Mouse (Mus musculus) stomach, embryonic 14.5 days (tissue): ENCODE measurements at regions not wholly inside any gene's neighbourhood (a gene's known extent, or its start where the extent isn't known, plus 50 kb on each side); places are given as distances from the start of the nearest gene placed in this dataset.

Experiments
- ATAC-seq: fragments of 200-750 bp; cut with Nextera tagmentation; 2 replicates; pipeline ENCODE4 v1.8.0; 2017; ENCODE audit warnings: low read depth, moderate TSS enrichment; ENCODE audit not compliant: insufficient number of reproducible peaks, insufficient read depth, low FRiP score
- H3K27ac ChIP-seq: fragments of 300-500 bp; sonication (generic); 2 replicates; pipeline ENCODE4 v1.5.1; 2014; ENCODE audit warnings: mild to moderate bottlenecking, low read length, moderate library complexity, mixed read lengths
- H3K27me3 ChIP-seq: fragments of 300-500 bp; sonication (generic); 2 replicates; pipeline ENCODE4 v1.6.1; 2014; ENCODE audit warnings: low read length, control low read depth, mixed read lengths; ENCODE audit not compliant: control insufficient read depth, insufficient read depth
- H3K36me3 ChIP-seq: fragments of 300-500 bp; sonication (generic); 2 replicates; pipeline ENCODE4 v1.6.1; 2014; ENCODE audit warnings: mild to moderate bottlenecking, control low read depth, low read length, moderate library complexity, mixed read lengths; ENCODE audit not compliant: control insufficient read depth, insufficient read depth
- H3K4me1 ChIP-seq: fragments of 300-500 bp; sonication (generic); 2 replicates; pipeline ENCODE4 v1.6.1; 2014; ENCODE audit warnings: low read length, control low read depth, mixed read lengths; ENCODE audit not compliant: control insufficient read depth, insufficient read depth
- H3K4me2 ChIP-seq: fragments of 300-500 bp; sonication (generic); replicated peaks from 2 replicates; pipeline ENCODE4 v1.6.1; 2014; ENCODE audit warnings: low read depth, low read length, control low read depth
- H3K4me3 ChIP-seq: fragments of 300-500 bp; sonication (generic); 2 replicates; pipeline ENCODE4 v1.5.1; 2014; ENCODE audit warnings: low read depth, low read length, control low read depth
- H3K9ac ChIP-seq: fragments of 300-500 bp; sonication (generic); replicated peaks from 2 replicates; pipeline ENCODE4 v1.6.1; 2014; ENCODE audit warnings: low read depth, mild to moderate bottlenecking, control low read depth, low read length, moderate library complexity, mixed read lengths
- H3K9me3 ChIP-seq: fragments of 300-500 bp; sonication (generic); 2 replicates; pipeline ENCODE4 v1.6.1; 2016; ENCODE audit warnings: low read depth, low read length, control low read depth; ENCODE audit not compliant: control insufficient read depth
- WGBS: fragments of 180-500 bp; shearing (Covaris S2); extraction: QIAGEN DNeasy Blood & Tissue Kit; methylation state at CpG from one replicate; pipeline ENCODE4 v1.1.7; 2014; 5-methylcytosine and 5-hydroxymethylcytosine counted together

- H3K9me3 ChIP-seq, result no peaks in the 10 kb centered on the region
- H3K27ac ChIP-seq, result no peak overlapping the region
- 66% methylated on average over 5 of the region's 5 CpGs for WGBS
- H3K27me3 ChIP-seq, result no peaks in the 10 kb centered on the region
- H3K4me1 ChIP-seq, result peaks cover 28% of the 10 kb centered on the region
- no peak overlapping the region for H3K9ac ChIP-seq
- H3K36me3 ChIP-seq, result no peaks in the 10 kb centered on the region
- no peak overlapping the region for H3K4me2 ChIP-seq
- H3K4me3 ChIP-seq, result no peak overlapping the region
- no peak for ATAC-seq
Measured at GRCm38 (mm10) chr3:101714810-101715209, 110.3 kb upstream of the Atp1a1 start.

DNA sequence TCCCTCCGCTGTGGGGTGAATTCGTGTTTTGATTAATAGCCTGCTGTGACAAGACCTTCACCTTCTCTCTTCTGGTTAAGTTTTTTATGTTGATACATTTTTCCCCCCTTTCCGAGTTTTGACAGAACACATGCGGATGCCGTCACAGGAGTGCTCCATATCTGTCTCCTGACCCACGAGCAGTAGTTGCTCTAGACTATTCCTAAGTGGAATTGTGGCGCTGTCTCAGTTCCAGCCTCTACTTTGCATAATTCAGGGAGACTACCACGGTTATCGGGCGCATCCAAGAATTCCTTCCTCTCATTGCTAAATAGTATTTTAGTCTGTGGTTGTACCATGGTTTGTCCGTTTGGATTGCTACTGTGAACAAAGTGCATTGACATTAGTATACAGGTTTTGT, 109.2 kb upstream of the Atp1a1 start:
- no peak for ATAC-seq
- 0 out of 2 replicates have a peak overlapping the region, but pooled peaks have one; percentile 22 for H3K4me2 ChIP-seq
- H3K4me3 ChIP-seq, result no peak overlapping the region
- peak overlapping the region; percentile 60 for H3K27ac ChIP-seq
- WGBS, result 43% methylated on average over 11 of the region's 11 CpGs
- no peak overlapping the region for H3K9ac ChIP-seq
- H3K4me1 ChIP-seq, result peaks cover 28% of the 10 kb centered on the region
- H3K36me3 ChIP-seq, result no peaks in the 10 kb centered on the region
- H3K27me3 ChIP-seq, result no peaks in the 10 kb centered on the region
- H3K9me3 ChIP-seq, result no peaks in the 10 kb centered on the region

DNA sequence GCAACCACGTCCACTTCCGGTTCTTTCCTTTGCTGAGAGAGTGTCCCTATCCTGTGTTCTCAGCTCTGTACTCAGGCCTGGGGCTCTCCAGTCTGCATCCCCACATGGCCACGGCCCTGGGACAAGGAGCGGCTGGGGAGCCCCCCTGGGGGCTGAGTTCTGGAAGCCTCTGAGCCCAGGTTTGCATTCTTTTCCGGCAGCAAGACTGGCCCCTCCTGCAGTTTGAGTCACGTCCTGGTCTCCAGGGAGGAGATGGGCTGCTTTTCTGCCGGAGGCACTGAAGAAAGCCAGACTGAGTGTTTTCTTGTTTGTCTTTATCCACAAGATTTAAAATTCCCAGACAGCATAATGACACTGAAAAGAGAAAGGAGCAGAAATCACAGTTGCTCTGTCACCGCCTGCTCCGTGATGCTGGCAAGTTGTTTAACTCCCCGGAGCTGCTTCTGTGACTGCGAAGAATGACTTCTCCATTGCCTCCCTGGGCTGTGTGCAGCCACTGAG, 108.7 kb upstream of the Atp1a1 start:
- Histone ChIP-seq H3K27me3 (no peaks in the 10 kb centered on the region), H3K4me2 (peak overlapping the region; percentile 22), H3K9me3 (no peaks in the 10 kb centered on the region), H3K9ac (no peak overlapping the region; the same call in 1 of the 2 replicates), H3K4me3 (no peak overlapping the region), H3K36me3 (no peaks in the 10 kb centered on the region), H3K27ac (peak overlapping the region; percentile 60), H3K4me1 (peaks cover 28% of the 10 kb centered on the region)
- no peak for ATAC-seq
- 24% methylated on average over 11 of the region's 11 CpGs for WGBS

GRCm38 (mm10) chr3:101712666-101713065, 108.2 kb upstream of the Atp1a1 start:
- Histone ChIP-seq H3K9me3 (no peaks in the 10 kb centered on the region), H3K36me3 (no peaks in the 10 kb centered on the region), H3K4me2 (no peak overlapping the region), H3K4me1 (peaks cover 28% of the 10 kb centered on the region), H3K27me3 (no peaks in the 10 kb centered on the region), H3K9ac (no peak overlapping the region), H3K4me3 (no peak overlapping the region), H3K27ac (peak overlapping the region; percentile 60)
- no peak for ATAC-seq
- 85% methylated on average over 14 of the region's 14 CpGs for WGBS

DNA sequence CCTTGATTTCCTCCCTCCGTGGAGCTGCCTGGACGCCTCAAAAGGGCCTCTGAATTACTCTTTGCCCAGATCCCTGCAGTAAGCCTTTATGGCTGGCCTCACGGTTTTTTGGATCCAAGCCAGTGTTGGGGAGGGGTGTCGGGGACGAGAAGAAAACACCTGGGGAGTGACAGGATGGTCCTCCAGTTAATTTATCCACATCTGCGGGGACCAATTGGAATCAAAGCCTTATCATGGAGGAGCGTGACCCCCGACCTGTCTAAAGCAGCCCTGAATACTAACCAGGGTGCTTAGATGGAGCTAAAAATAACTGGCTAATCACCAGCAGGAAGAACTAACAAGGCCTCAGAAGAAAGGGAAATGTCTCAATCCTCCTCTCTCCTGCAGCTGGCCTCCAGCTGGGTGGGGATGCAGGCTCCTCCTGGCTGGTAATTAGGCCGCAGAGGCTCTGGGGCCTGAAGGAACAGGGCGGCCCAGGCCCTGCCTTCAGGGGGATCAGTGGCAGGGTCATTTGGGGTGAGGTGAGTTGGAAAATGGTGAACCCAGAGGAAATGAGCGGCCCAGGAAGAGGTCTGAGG, 107.2 kb upstream of the Atp1a1 start:
- no peak overlapping the region for H3K4me3 ChIP-seq
- H3K9me3 ChIP-seq, result no peaks in the 10 kb centered on the region
- H3K27me3 ChIP-seq, result no peaks in the 10 kb centered on the region
- no peaks in the 10 kb centered on the region for H3K36me3 ChIP-seq
- H3K9ac ChIP-seq, result no peak overlapping the region
- H3K27ac ChIP-seq, result peak overlapping the region; percentile 35
- H3K4me2 ChIP-seq, result no peak overlapping the region
- 11% methylated on average over 11 of the region's 11 CpGs for WGBS
- H3K4me1 ChIP-seq, result peaks cover 28% of the 10 kb centered on the region
- ATAC-seq, result peak; percentile 53; the same call in 1 of the 2 replicates

DNA sequence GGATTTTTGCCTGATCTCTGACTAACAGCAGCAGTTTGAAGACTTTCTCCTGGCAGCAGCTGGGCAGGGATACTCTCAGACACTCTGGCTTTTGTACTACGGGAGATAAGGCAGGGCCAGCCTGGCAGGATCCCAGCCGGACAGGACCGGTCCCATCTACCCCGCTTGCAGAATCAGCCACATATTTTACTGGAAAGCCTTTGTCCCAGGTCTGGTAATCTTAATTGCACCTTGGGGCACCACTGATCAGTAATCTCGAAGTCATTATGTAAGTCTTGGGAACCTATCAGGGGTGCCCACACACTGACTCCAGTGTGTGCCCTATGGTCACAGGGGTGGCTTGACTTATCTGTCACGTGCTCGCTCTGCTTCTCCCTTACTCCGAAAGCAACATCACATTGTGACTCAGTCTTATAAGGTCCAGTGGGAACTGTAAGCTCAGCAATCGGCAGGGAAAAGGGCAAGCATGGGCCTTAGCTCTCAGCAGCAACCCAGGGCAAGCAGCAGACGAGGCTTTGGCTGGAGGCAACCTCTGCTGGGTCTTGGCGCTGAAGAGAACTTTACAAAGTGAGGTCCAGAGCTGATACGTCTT, 105.0 kb upstream of the Atp1a1 start:
- WGBS, result 72% methylated on average over 12 of the region's 12 CpGs
- ATAC-seq, result no peak
- Histone ChIP-seq H3K9me3 (no peaks in the 10 kb centered on the region), H3K4me1 (peaks cover 28% of the 10 kb centered on the region), H3K36me3 (no peaks in the 10 kb centered on the region), H3K27me3 (no peaks in the 10 kb centered on the region), H3K27ac (no peak overlapping the region), H3K4me3 (no peak overlapping the region), H3K9ac (no peak overlapping the region), H3K4me2 (no peak overlapping the region)

DNA sequence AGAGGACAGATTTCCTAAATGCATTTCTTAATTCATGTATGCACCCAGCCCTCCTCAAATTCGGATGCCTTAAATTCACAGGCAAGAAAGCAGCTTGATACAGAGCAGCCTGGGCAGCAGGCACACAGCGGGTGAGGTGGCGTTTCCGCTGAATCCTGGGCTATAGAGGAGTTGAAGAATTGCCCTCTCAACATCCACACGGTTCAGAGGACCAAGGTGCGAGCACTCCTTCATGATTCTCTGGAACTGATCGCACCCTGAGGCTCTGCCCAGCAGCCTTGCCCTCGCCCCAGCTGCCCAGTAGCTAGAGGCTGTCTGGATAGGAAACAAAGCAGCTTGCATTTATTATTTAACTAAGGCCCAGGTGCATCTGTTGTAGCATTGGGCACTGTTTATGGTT, 104.3 kb upstream of the Atp1a1 start:
- no peaks in the 10 kb centered on the region for H3K9me3 ChIP-seq
- peaks cover 28% of the 10 kb centered on the region for H3K4me1 ChIP-seq
- H3K36me3 ChIP-seq, result no peaks in the 10 kb centered on the region
- no peak overlapping the region for H3K4me2 ChIP-seq
- H3K27ac ChIP-seq, result no peak overlapping the region
- no peak overlapping the region for H3K9ac ChIP-seq
- no peak for ATAC-seq
- 80% methylated on average over 8 of the region's 8 CpGs for WGBS
- H3K4me3 ChIP-seq, result no peak overlapping the region
- H3K27me3 ChIP-seq, result no peaks in the 10 kb centered on the region

GRCm38 (mm10) chr3:101704919-101705318, 100.4 kb upstream of the Atp1a1 start:
- Histone ChIP-seq H3K36me3 (no peaks in the 10 kb centered on the region), H3K4me3 (no peak overlapping the region), H3K4me2 (no peak overlapping the region), H3K9ac (no peak overlapping the region), H3K27ac (no peak overlapping the region), H3K4me1 (0 out of 2 replicates have a peak, but pooled peaks cover 15% of the 10 kb centered on the region), H3K9me3 (no peaks in the 10 kb centered on the region), H3K27me3 (no peaks in the 10 kb centered on the region)
- no peak for ATAC-seq
- 50% methylated on average over 9 of the region's 9 CpGs for WGBS
